Comparison of ENCODE assay signal across 8 mouse cellular contexts in genomic region chr4:131409805-131410204, GRCm38 (mm10).
A peak's percentile ranks its signal among the peaks of the same experiment; 100 is the strongest.
DNase-seq lines count a peak whose midpoint lies in the region; ATAC-seq and TF ChIP-seq lines count a peak whose summit lies in the region.

No protein-coding gene starts in this region.

- DNase-seq in layer of hippocampus, adult 2 months (ENCODE audit: low spot score in 2 of 2) = peak in 1 of 2 experiments; percentile 40
- DNase-seq in layer of hippocampus, adult 9-11 months = no peak
- DNase-seq in ZHBTc4 (ENCODE audit: low read depth, low spot score) = peak; percentile 73
- DNase-seq in forebrain, embryonic 14.5 days (ENCODE audit: low spot score) = peak; percentile 52
- DNase-seq in limb, embryonic 11.5 days (ENCODE audit: low spot score) = peak; percentile 81
- DNase-seq in retina, postnatal 7 days (ENCODE audit: low read depth, low spot score) = peak; percentile 54
- no peak for DNase-seq in layer of hippocampus, adult 9-10 months (ENCODE audit: low spot score)

- no peak overlapping the region for H3K9ac ChIP-seq in ES-Bruce4 (ENCODE audit: low read depth, poor library complexity, severe bottlenecking)
- no peak overlapping the region for H3K9ac ChIP-seq in forebrain, embryonic 14.5 days (ENCODE audit: low read length)
- H3K9ac ChIP-seq in limb, embryonic 11.5 days (ENCODE audit: low read length) = no peak overlapping the region

- no peaks in the 10 kb centered on the region for H3K27me3 ChIP-seq in ES-Bruce4 (ENCODE audit: control insufficient read depth, insufficient read depth, low read length, poor library complexity, severe bottlenecking)
- no peaks in the 10 kb centered on the region for H3K27me3 ChIP-seq in forebrain, embryonic 14.5 days (replicated peaks; ENCODE audit: control insufficient read depth, insufficient read depth, low read length)
- peaks cover 4% of the 10 kb centered on the region; the same call in 1 of the 2 replicates for H3K27me3 ChIP-seq in limb, embryonic 11.5 days (ENCODE audit: control insufficient read depth, insufficient read depth, low read length)

- ATAC-seq in forebrain, embryonic 14.5 days = 0 out of 2 replicates have a peak, but pooled peaks have one; percentile 26
- no peak for ATAC-seq in limb, embryonic 11.5 days (ENCODE audit: insufficient number of reproducible peaks, low FRiP score, low TSS enrichment, low read depth)

- WGBS in forebrain, embryonic 14.5 days = 24% methylated on average over 3 of the region's 3 CpGs
- 34% methylated on average over 3 of the region's 3 CpGs for WGBS in limb, embryonic 11.5 days

- TF ChIP-seq POLR2A in ES-Bruce4 (IDR thresholded peaks at IDR 0.05; ENCODE audit: insufficient read depth, low read length) = no peak

- H3K4me1 ChIP-seq in ES-Bruce4 (ENCODE audit: control insufficient read depth, insufficient read depth, low read length) = no peaks in the 10 kb centered on the region
- H3K4me1 ChIP-seq in forebrain, embryonic 14.5 days (ENCODE audit: control insufficient read depth, insufficient read depth, low read length) = peaks cover 19% of the 10 kb centered on the region
- peaks cover 22% of the 10 kb centered on the region for H3K4me1 ChIP-seq in limb, embryonic 11.5 days (ENCODE audit: control insufficient read depth, insufficient read depth, low read length)

- peak; percentile 85 for TF ChIP-seq CTCF in layer of hippocampus, adult 2 months (conservative IDR thresholded peaks at IDR 0.05)
- TF ChIP-seq CTCF in ES-Bruce4 (IDR thresholded peaks at IDR 0.05; ENCODE audit: low read depth, low read length) = peak; percentile 85

- no peaks in the 10 kb centered on the region for H3K9me3 ChIP-seq in ES-Bruce4 (replicated peaks; ENCODE audit: control insufficient read depth, insufficient read depth, low read length, poor library complexity, severe bottlenecking)
- H3K9me3 ChIP-seq in forebrain, embryonic 14.5 days (replicated peaks; ENCODE audit: control insufficient read depth, low read length) = no peaks in the 10 kb centered on the region
- H3K9me3 ChIP-seq in limb, embryonic 11.5 days (ENCODE audit: control insufficient read depth, low read length) = no peaks in the 10 kb centered on the region

- H3K27ac ChIP-seq in layer of hippocampus, adult 2 months = no peak overlapping the region
- H3K27ac ChIP-seq in ES-Bruce4 (ENCODE audit: insufficient read depth, low read length) = no peak overlapping the region
- H3K27ac ChIP-seq in forebrain, embryonic 14.5 days (ENCODE audit: low read depth, low read length) = no peak overlapping the region
- no peak overlapping the region for H3K27ac ChIP-seq in limb, embryonic 11.5 days (replicated peaks; ENCODE audit: low read depth, low read length)

- H3K4me2 ChIP-seq in forebrain, embryonic 14.5 days (ENCODE audit: low read length) = no peak overlapping the region
- no peak overlapping the region for H3K4me2 ChIP-seq in limb, embryonic 11.5 days (ENCODE audit: low read depth, severe bottlenecking)

- H3K36me3 ChIP-seq in ES-Bruce4 (ENCODE audit: control insufficient read depth, insufficient read depth, low read length, poor library complexity, severe bottlenecking) = no peaks in the 10 kb centered on the region
- no peaks in the 10 kb centered on the region for H3K36me3 ChIP-seq in forebrain, embryonic 14.5 days (ENCODE audit: control insufficient read depth, insufficient read depth, low read length)
- H3K36me3 ChIP-seq in limb, embryonic 11.5 days (ENCODE audit: control insufficient read depth, insufficient read depth, low read length) = no peaks in the 10 kb centered on the region

- H3K4me3 ChIP-seq in layer of hippocampus, adult 2 months = no peak overlapping the region
- H3K4me3 ChIP-seq in ES-Bruce4 (ENCODE audit: low read depth, low read length) = no peak overlapping the region
- H3K4me3 ChIP-seq in forebrain, embryonic 14.5 days (ENCODE audit: low read depth, low read length) = no peak overlapping the region
- H3K4me3 ChIP-seq in limb, embryonic 11.5 days (ENCODE audit: low read depth, low read length) = no peak overlapping the region

- TF ChIP-seq EP300 in ES-Bruce4 (IDR thresholded peaks at IDR 0.05; ENCODE audit: insufficient read depth, low read depth, low read length) = no peak

Comparison
In these comparisons a context has a peak if more than half of its experiments do, and no peak if none do; other contexts are left out.
1. DNase-seq: peak in ZHBTc4 (single experiment), forebrain, embryonic 14.5 days (single experiment), limb, embryonic 11.5 days (single experiment) and retina, postnatal 7 days (single experiment); none in layer of hippocampus, adult 9-11 months (single experiment) and layer of hippocampus, adult 9-10 months (single experiment).